Mouse (Mus musculus): Measurements from ENCODE around the gene Lrp6.

Lrp6 gene

GRCm38 (mm10) chr6:134489637-134490036 is 77.1 kb downstream of the Lrp6 start:
- peak; percentile 40 to 42 for DNase-seq

- DNase-seq: peak in 1 of 2 experiments; percentile 32
Observed at GRCm38 (mm10) chr6:134489130-134489529, 77.6 kb downstream of the Lrp6 start.

- DNase-seq: no peak
Observed at GRCm38 (mm10) chr6:134486318-134486717, 80.4 kb downstream of the Lrp6 start.

GRCm38 (mm10) chr6:134479481-134479880 is 87.3 kb downstream of the Lrp6 start:
- peak in 1 of 2 experiments; percentile 27 for DNase-seq

GRCm38 (mm10) chr6:134473143-134473561 is 93.6 kb downstream of the Lrp6 start:
- DNase-seq: peak in 1 of 2 experiments; percentile 55

- DNase-seq: peak; percentile 69 to 71
Observed at GRCm38 (mm10) chr6:134470857-134471256, 95.9 kb downstream of the Lrp6 start.

GRCm38 (mm10) chr6:134469297-134469696 is 97.5 kb downstream of the Lrp6 start:
- no peak for DNase-seq

- no peak for DNase-seq
Observed at GRCm38 (mm10) chr6:134466671-134467229, 100.0 kb downstream of the Lrp6 start.

- DNase-seq: no peak
Observed at GRCm38 (mm10) chr6:134461175-134461574, 105.6 kb downstream of the Lrp6 start.

- no peak for DNase-seq
Observed at GRCm38 (mm10) chr6:134458376-134458775, 108.4 kb downstream of the Lrp6 start.

- DNase-seq: peak in 1 of 2 experiments; percentile 58
Observed at GRCm38 (mm10) chr6:134454093-134454492, 112.7 kb downstream of the Lrp6 start.

GRCm38 (mm10) chr6:134450661-134451119 is 116.1 kb downstream of the Lrp6 start:
- no peak for DNase-seq

GRCm38 (mm10) chr6:134449958-134450357 is 116.8 kb downstream of the Lrp6 start:
- no peak for DNase-seq

- DNase-seq: no peak
Observed at GRCm38 (mm10) chr6:134448451-134448850, 118.3 kb downstream of the Lrp6 start.

GRCm38 (mm10) chr6:134443925-134444324 is 122.8 kb downstream of the Lrp6 start:
- no peak for DNase-seq

GRCm38 (mm10) chr6:134443198-134443904 is 123.4 kb downstream of the Lrp6 start:
- peak; percentile 25 to 53 for DNase-seq

- DNase-seq: no peak
Observed at GRCm38 (mm10) chr6:134442219-134442618, 124.5 kb downstream of the Lrp6 start.

- DNase-seq: no peak
Observed at GRCm38 (mm10) chr6:134441716-134442115, 125.0 kb downstream of the Lrp6 start.

GRCm38 (mm10) chr6:134440023-134440422 is 126.7 kb downstream of the Lrp6 start:
- DNase-seq: no peak

- DNase-seq: no peak
Observed at GRCm38 (mm10) chr6:134439401-134440021, 127.3 kb downstream of the Lrp6 start.

GRCm38 (mm10) chr6:134436955-134437354 is 129.8 kb downstream of the Lrp6 start:
- no peak for DNase-seq

GRCm38 (mm10) chr6:134434866-134435390 is 131.8 kb downstream of the Lrp6 start:
- DNase-seq: no peak

- DNase-seq: no peak
Observed at GRCm38 (mm10) chr6:134434044-134434443, 132.7 kb downstream of the Lrp6 start.

- DNase-seq: no peak
Observed at GRCm38 (mm10) chr6:134433281-134433680, 133.5 kb downstream of the Lrp6 start.
